Mouse (Mus musculus) forebrain, embryonic 16.5 days (tissue): Measurements from ENCODE around the gene Adamtsl1. TPM values are rescaled to one million over a fixed set of nuclear protein-coding genes. Genes with fewer than 3 reads are reported as not detected.
A peak's percentile ranks its signal among the peaks of the same experiment; 100 is the strongest.

Experiments
- ATAC-seq: fragments of 200-750 bp; cut with Nextera tagmentation; 2 replicates; pipeline ENCODE4 v1.8.0; 2017; ENCODE audit warnings: mild to moderate bottlenecking, moderate library complexity
- H3K27ac ChIP-seq: fragments of 300-500 bp; sonication (generic); 2 replicates; pipeline ENCODE4 v1.5.1; 2014; ENCODE audit warnings: low read length, control low read depth
- H3K27me3 ChIP-seq: fragments of 300-500 bp; sonication (generic); replicated peaks from 2 replicates; pipeline ENCODE4 v1.6.1; 2014; ENCODE audit warnings: low read length; ENCODE audit not compliant: control insufficient read depth, insufficient read depth
- H3K36me3 ChIP-seq: fragments of 300-500 bp; sonication (generic); 2 replicates; pipeline ENCODE4 v1.6.1; 2014; ENCODE audit not compliant: control insufficient read depth, insufficient read depth
- H3K4me1 ChIP-seq: fragments of 300-500 bp; sonication (generic); replicated peaks from 2 replicates; pipeline ENCODE4 v1.6.1; 2014; ENCODE audit warnings: low read length; ENCODE audit not compliant: control insufficient read depth, insufficient read depth
- H3K4me2 ChIP-seq: fragments of 300-500 bp; sonication (generic); 2 replicates; pipeline ENCODE4 v1.6.1; 2014; ENCODE audit warnings: mild to moderate bottlenecking, low read length, control low read depth
- H3K4me3 ChIP-seq: fragments of 300-500 bp; sonication (generic); replicated peaks from 2 replicates; pipeline ENCODE4 v1.5.1; 2014; ENCODE audit warnings: mild to moderate bottlenecking, low read length, control low read depth
- H3K9ac ChIP-seq: fragments of 300-500 bp; sonication (generic); replicated peaks from 2 replicates; pipeline ENCODE4 v1.6.1; 2014; ENCODE audit warnings: low read depth, low read length, control low read depth
- H3K9me3 ChIP-seq: fragments of 300-500 bp; sonication (generic); 2 replicates; pipeline ENCODE4 v1.6.1; 2016; ENCODE audit warnings: low read length; ENCODE audit not compliant: control insufficient read depth
- WGBS: fragments of 180-500 bp; shearing (Covaris S2); extraction: QIAGEN DNeasy Blood & Tissue Kit; methylation state at CpG from one replicate; pipeline ENCODE4 v1.1.7; 2014; 5-methylcytosine and 5-hydroxymethylcytosine counted together
- polyA plus RNA-seq: library from polyadenylated mRNA; unstranded; fragments of >200 nt; fragmentation: Nextera tagmentation; extraction: Ambion mirVana; gene quantifications from 2 replicates; pipeline ENCODE4 v1.2.1, GENCODE M21; 2015

Gene Adamtsl1
- polyA plus RNA-seq, 1 experiment from 2014 or later, result 6.7 TPM

DNA sequence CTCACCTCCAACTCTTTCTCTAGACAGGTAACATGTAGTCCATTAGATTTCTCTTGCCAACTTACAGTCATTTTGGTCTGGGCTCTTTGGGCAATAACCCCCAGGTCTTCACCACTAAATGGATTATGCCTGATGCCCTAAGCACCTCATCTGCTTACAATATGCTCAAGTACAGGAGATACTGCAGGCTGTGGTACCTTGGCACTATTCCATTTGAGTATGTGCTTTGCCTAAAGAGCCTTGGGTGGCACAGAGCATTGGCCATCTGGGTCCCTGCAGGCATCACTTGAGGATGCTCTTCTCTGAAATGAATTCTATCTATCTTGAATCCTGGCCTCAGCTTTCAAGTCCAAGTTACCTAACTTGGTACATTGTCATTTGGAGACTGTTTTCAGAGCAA lies 330.4 kb downstream of the Adamtsl1 start:
- Histone ChIP-seq H3K27me3 (no peaks in the 10 kb centered on the region), H3K9me3 (no peaks in the 10 kb centered on the region), H3K27ac (no peak overlapping the region), H3K36me3 (no peaks in the 10 kb centered on the region), H3K4me2 (no peak overlapping the region), H3K4me3 (no peak overlapping the region), H3K4me1 (peaks cover 6% of the 10 kb centered on the region), H3K9ac (no peak overlapping the region)
- ATAC-seq, result no peak

- no peak overlapping the region for H3K4me2 ChIP-seq
- no peak overlapping the region for H3K9ac ChIP-seq
- H3K4me3 ChIP-seq, result no peak overlapping the region
- no peak overlapping the region for H3K27ac ChIP-seq
- ATAC-seq, result no peak
- H3K27me3 ChIP-seq, result no peaks in the 10 kb centered on the region
- H3K36me3 ChIP-seq, result no peaks in the 10 kb centered on the region
- H3K4me1 ChIP-seq, result peaks cover 6% of the 10 kb centered on the region
- H3K9me3 ChIP-seq, result no peaks in the 10 kb centered on the region
- 10% methylated on average over 7 of the region's 7 CpGs for WGBS
These were observed 332.0 kb downstream of the Adamtsl1 start for GRCm38 (mm10) chr4:85845931-85846330.

GRCm38 (mm10) chr4:85853401-85853800 lies 339.4 kb downstream of the Adamtsl1 start:
- Histone ChIP-seq H3K27me3 (no peaks in the 10 kb centered on the region), H3K9me3 (no peaks in the 10 kb centered on the region), H3K9ac (no peak overlapping the region), H3K4me3 (no peak overlapping the region), H3K4me1 (peaks cover 3% of the 10 kb centered on the region; the same call in 1 of the 2 replicates), H3K4me2 (no peak overlapping the region), H3K27ac (no peak overlapping the region), H3K36me3 (no peaks in the 10 kb centered on the region)
- WGBS, result 91% methylated on average over 7 of the region's 7 CpGs
- ATAC-seq, result no peak

GRCm38 (mm10) chr4:85854507-85854906 lies 340.5 kb downstream of the Adamtsl1 start:
- Histone ChIP-seq H3K4me3 (no peak overlapping the region), H3K27me3 (no peaks in the 10 kb centered on the region), H3K27ac (no peak overlapping the region), H3K9ac (no peak overlapping the region), H3K4me1 (peaks cover 3% of the 10 kb centered on the region; the same call in 1 of the 2 replicates), H3K4me2 (no peak overlapping the region), H3K9me3 (no peaks in the 10 kb centered on the region), H3K36me3 (no peaks in the 10 kb centered on the region)
- 46% methylated on average over 8 of the region's 8 CpGs for WGBS
- no peak for ATAC-seq

DNA sequence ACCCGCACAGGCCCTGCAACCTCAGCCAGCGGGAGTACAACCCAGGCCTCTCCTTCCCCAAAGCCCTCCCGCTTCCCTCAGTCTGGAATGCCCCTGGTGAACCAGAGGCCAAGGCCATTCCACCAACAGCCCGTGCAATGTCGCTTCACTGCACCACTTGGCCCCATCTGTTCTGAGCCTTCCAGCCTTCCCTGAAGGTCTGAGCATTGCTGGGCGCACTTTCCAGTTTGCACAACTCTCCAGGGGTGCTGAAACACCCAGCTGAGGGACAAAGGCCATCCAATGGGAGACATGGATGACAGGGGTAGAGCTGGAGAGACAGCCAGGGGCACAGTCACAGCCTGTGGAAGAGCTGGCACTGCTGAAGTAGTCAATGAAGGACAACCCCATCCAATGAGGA lies 365.4 kb downstream of the Adamtsl1 start:
- no peak overlapping the region for H3K27ac ChIP-seq
- no peak overlapping the region for H3K4me3 ChIP-seq
- no peak overlapping the region for H3K9ac ChIP-seq
- H3K4me2 ChIP-seq, result no peak overlapping the region
- no peaks in the 10 kb centered on the region for H3K9me3 ChIP-seq
- H3K4me1 ChIP-seq, result no peaks in the 10 kb centered on the region
- no peaks in the 10 kb centered on the region; the same call in 1 of the 2 replicates for H3K27me3 ChIP-seq
- no peaks in the 10 kb centered on the region for H3K36me3 ChIP-seq
- ATAC-seq, result no peak
- WGBS, result 84% methylated on average over 6 of the region's 6 CpGs

GRCm38 (mm10) chr4:85881318-85881717 lies 367.3 kb downstream of the Adamtsl1 start:
- WGBS, result 94% methylated on average over 4 of the region's 4 CpGs
- no peak overlapping the region for H3K4me2 ChIP-seq
- H3K4me3 ChIP-seq, result no peak overlapping the region
- H3K27ac ChIP-seq, result no peak overlapping the region
- ATAC-seq, result no peak
- H3K4me1 ChIP-seq, result no peaks in the 10 kb centered on the region
- H3K9ac ChIP-seq, result no peak overlapping the region
- no peaks in the 10 kb centered on the region; the same call in 1 of the 2 replicates for H3K27me3 ChIP-seq
- no peaks in the 10 kb centered on the region for H3K36me3 ChIP-seq
- no peaks in the 10 kb centered on the region for H3K9me3 ChIP-seq

DNA sequence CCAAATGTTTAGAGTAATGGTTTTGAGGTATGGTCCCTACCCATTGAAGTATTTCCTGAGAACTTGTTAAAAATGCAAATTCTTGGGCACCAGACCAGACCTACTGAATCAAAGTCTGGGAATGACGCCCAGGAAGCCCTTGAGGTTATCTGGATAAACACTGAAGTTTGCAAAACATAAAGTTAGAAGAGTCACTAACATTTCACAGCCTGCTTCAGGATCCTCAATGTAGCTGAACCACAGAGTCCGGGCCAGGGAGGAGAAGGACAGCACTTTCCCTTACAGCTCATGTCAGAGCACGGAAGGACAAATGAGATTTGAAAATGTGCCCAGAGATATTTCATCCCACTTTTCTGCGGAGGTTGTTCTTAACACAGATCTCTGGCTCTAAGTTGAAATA lies 370.1 kb downstream of the Adamtsl1 start:
- ATAC-seq, result no peak

DNA sequence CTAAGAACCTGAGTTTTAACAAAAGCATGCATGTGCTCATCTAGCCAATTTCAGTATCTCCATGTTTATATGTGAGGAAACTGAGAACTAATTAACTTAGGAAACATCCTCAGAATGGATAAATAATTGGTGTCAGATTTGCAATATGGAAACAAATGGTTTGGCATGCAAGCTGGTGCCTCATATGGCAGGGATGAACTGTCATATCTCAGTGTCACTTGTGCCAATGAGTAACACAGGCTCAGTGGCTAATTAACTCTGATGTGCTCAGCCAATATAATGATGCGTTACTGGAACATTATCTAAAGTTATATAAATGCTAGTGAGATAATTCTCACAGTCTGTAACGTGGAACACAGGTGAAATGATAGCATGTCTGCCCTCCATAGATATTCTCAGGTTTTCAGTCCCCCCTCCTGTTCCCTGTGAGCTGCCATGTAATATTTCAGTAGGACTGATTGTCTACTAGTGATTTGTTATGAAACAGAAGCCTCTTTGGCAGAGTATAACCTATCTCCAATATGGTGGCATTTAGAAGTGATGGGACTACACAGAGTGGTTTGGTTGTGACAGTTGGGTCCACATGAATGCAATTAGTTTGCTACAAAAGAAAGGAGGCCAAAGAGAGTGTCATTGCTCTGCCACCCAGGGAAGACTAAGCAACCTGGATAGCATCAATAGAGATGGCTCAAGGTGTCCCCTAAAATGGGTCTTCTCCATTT lies 376.1 kb downstream of the Adamtsl1 start:
- no peaks in the 10 kb centered on the region for H3K27me3 ChIP-seq
- no peaks in the 10 kb centered on the region for H3K4me1 ChIP-seq
- no peaks in the 10 kb centered on the region for H3K9me3 ChIP-seq
- ATAC-seq, result peak; percentile 92
- 57% methylated on average over 2 of the region's 2 CpGs for WGBS
- H3K36me3 ChIP-seq, result no peaks in the 10 kb centered on the region
- no peak overlapping the region for H3K4me2 ChIP-seq
- no peak overlapping the region for H3K4me3 ChIP-seq
- H3K9ac ChIP-seq, result no peak overlapping the region
- no peak overlapping the region for H3K27ac ChIP-seq

More for the DNA sequence above, 370.1 kb downstream of the Adamtsl1 start:
- no peak overlapping the region for H3K4me3 ChIP-seq
- no peaks in the 10 kb centered on the region for H3K9me3 ChIP-seq
- H3K4me1 ChIP-seq, result no peaks in the 10 kb centered on the region
- whole genome bisulfite sequencing, result 61% methylated on average over 4 of the region's 4 CpGs
- H3K36me3 ChIP-seq, result no peaks in the 10 kb centered on the region
- no peak overlapping the region for H3K27ac ChIP-seq
- no peaks in the 10 kb centered on the region; the same call in 1 of the 2 replicates for H3K27me3 ChIP-seq
- H3K9ac ChIP-seq, result no peak overlapping the region
- no peak overlapping the region for H3K4me2 ChIP-seq

DNA sequence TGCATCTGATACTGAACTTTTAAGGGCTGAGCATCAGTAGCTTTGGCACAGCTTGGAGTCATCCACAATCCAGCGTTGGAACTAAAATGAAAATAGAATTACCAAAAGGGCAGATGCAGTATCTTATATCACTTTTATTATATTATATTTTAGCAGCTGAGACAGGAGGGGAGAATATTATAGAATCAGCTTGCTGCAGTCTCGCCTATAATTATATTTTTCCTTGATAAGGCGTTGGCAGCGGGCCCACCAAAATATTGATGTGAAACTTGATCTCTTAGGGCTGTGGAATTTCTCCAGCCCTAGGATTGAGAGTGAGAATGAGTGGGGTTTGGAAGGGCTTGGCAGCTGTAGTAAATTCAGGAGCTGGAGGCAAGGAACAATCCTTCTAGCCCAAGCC lies 387.3 kb downstream of the Adamtsl1 start:
- Histone ChIP-seq H3K27me3 (no peaks in the 10 kb centered on the region), H3K4me3 (no peak overlapping the region), H3K9me3 (no peaks in the 10 kb centered on the region), H3K9ac (no peak overlapping the region), H3K27ac (no peak overlapping the region), H3K4me1 (no peaks in the 10 kb centered on the region), H3K36me3 (no peaks in the 10 kb centered on the region), H3K4me2 (no peak overlapping the region)
- no peak for ATAC-seq
- 86% methylated on average over 4 of the region's 4 CpGs for WGBS

GRCm38 (mm10) chr4:85904217-85904616 lies 390.2 kb downstream of the Adamtsl1 start:
- no peak overlapping the region for H3K27ac ChIP-seq
- no peak overlapping the region for H3K4me3 ChIP-seq
- no peaks in the 10 kb centered on the region for H3K27me3 ChIP-seq
- 86% methylated on average over 5 of the region's 5 CpGs for WGBS
- H3K9me3 ChIP-seq, result no peaks in the 10 kb centered on the region
- H3K36me3 ChIP-seq, result no peaks in the 10 kb centered on the region
- H3K4me1 ChIP-seq, result no peaks in the 10 kb centered on the region
- ATAC-seq, result no peak
- H3K9ac ChIP-seq, result no peak overlapping the region
- H3K4me2 ChIP-seq, result no peak overlapping the region
